Mouse (Mus musculus) liver, adult 2 months (tissue): Measurements from ENCODE around the gene Wipf2. TPM values are rescaled to one million over a fixed set of nuclear protein-coding genes. Genes with fewer than 3 reads are reported as not detected.
A peak's percentile ranks its signal among the peaks of the same experiment; 100 is the strongest.

Experiments used
- DNase-seq: peaks from one replicate; pipeline ENCODE4 v3.0.0-alpha.2; 2011; ENCODE audit warnings: low read depth, low spot score; ENCODE audit errors: extremely low read depth
- H3K27ac ChIP-seq: fragments of 200-500 bp; replicated peaks from 2 replicates; pipeline ENCODE4 v1.5.1; 2012; ENCODE audit warnings: low read depth, mild to moderate bottlenecking, control low read depth, inconsistent platforms, low read length; ENCODE audit not compliant: insufficient read depth
- H3K27me3 ChIP-seq: fragments of 200-500 bp; 2 replicates; pipeline ENCODE4 v1.6.1; 2012; ENCODE audit warnings: mild to moderate bottlenecking, moderate library complexity, low read length, inconsistent platforms; ENCODE audit not compliant: control insufficient read depth, insufficient read depth
- H3K36me3 ChIP-seq: fragments of 200-500 bp; 2 replicates; pipeline ENCODE4 v1.6.1; 2012; ENCODE audit warnings: low read length, inconsistent platforms; ENCODE audit not compliant: control insufficient read depth, insufficient read depth
- H3K4me1 ChIP-seq: fragments of 200-500 bp; 2 replicates; pipeline ENCODE4 v1.6.1; 2011; ENCODE audit warnings: low read length; ENCODE audit not compliant: control insufficient read depth, insufficient read depth
- H3K4me3 ChIP-seq: fragments of 200-500 bp; 2 replicates; pipeline ENCODE4 v1.5.1; 2011; ENCODE audit warnings: low read depth, mild to moderate bottlenecking, control low read depth, low read length, moderate library complexity; ENCODE audit not compliant: insufficient read depth
- H3K79me2 ChIP-seq: fragments of 200-500 bp; 2 replicates; pipeline ENCODE4 v1.6.1; 2012; ENCODE audit warnings: inconsistent platforms, mild to moderate bottlenecking, low read length, moderate library complexity; ENCODE audit not compliant: control insufficient read depth, insufficient read depth
- H3K9ac ChIP-seq: fragments of 200-500 bp; 2 replicates; pipeline ENCODE4 v1.6.1; 2012; ENCODE audit warnings: low read depth, mild to moderate bottlenecking, control low read depth, inconsistent platforms, low read length
- CTCF ChIP-seq: fragments of 200-500 bp; IDR thresholded peaks from 2 replicates; pipeline ENCODE4 v1.5.1; 2011; ENCODE audit warnings: low read depth, low read length, control low read depth
- POLR2A ChIP-seq: fragments of 200-500 bp; IDR thresholded peaks from 2 replicates; pipeline ENCODE4 v1.6.1; 2011; ENCODE audit warnings: low read length, control low read depth; ENCODE audit not compliant: insufficient read depth; ENCODE audit errors: extremely low read depth
- WGBS: fragments of 180-500 bp; shearing (Covaris S2); methylation state at CpG from one replicate; pipeline ENCODE4 v1.1.7; 2018; 5-methylcytosine and 5-hydroxymethylcytosine counted together
- polyA plus RNA-seq: library from polyadenylated mRNA; depleted of rRNA; stranded (reverse); fragments of >200 nt; gene quantifications from 2 replicates; pipeline ENCODE4 v1.2.3, GENCODE M21; 2012
- total RNA-seq: library from RNA; depleted of rRNA; stranded (reverse); fragments of >200 nt; gene quantifications from 2 replicates; pipeline ENCODE4 v1.2.3, GENCODE M21; 2014

The Wipf2 gene
- total and polyA plus RNA-seq, 2 experiments, result 1.5 to 3.1 TPM

GRCm38 (mm10) chr11:98829091-98829775 is 34.2 kb upstream of the Wipf2 start:
- Histone ChIP-seq H3K79me2 (no peaks in the 10 kb centered on the region), H3K36me3 (peaks cover 64% of the 10 kb centered on the region), H3K9ac (no peak overlapping the region), H3K27ac (no peak overlapping the region), H3K4me1 (no peaks in the 10 kb centered on the region), H3K4me3 (no peak overlapping the region), H3K27me3 (no peaks in the 10 kb centered on the region)
- TF ChIP-seq POLR2A, result no peak
- TF ChIP-seq CTCF, result peak; percentile 65
- 66% methylated on average over 12 of the region's 12 CpGs for WGBS
- DNase-seq, result peak; percentile 26

GRCm38 (mm10) chr11:98829875-98830274 is 33.6 kb upstream of the Wipf2 start:
- no peak for TF ChIP-seq CTCF
- no peak for TF ChIP-seq POLR2A
- H3K4me1 ChIP-seq, result no peaks in the 10 kb centered on the region
- WGBS, result 72% methylated on average over 4 of the region's 4 CpGs
- no peak overlapping the region for H3K9ac ChIP-seq
- H3K4me3 ChIP-seq, result no peak overlapping the region
- peaks cover 60% of the 10 kb centered on the region for H3K36me3 ChIP-seq
- H3K27ac ChIP-seq, result no peak overlapping the region
- H3K27me3 ChIP-seq, result no peaks in the 10 kb centered on the region
- H3K79me2 ChIP-seq, result no peaks in the 10 kb centered on the region
- DNase-seq, result no peak

GRCm38 (mm10) chr11:98835296-98835695 is 28.1 kb upstream of the Wipf2 start:
- Histone ChIP-seq H3K79me2 (no peaks in the 10 kb centered on the region), H3K4me1 (peaks cover 2% of the 10 kb centered on the region; the same call in 1 of the 2 replicates), H3K27ac (no peak overlapping the region), H3K4me3 (no peak overlapping the region), H3K36me3 (peaks cover 33% of the 10 kb centered on the region), H3K9ac (no peak overlapping the region), H3K27me3 (peaks cover 2% of the 10 kb centered on the region; the same call in 1 of the 2 replicates)
- no peak for DNase-seq
- WGBS, result 83% methylated on average over 5 of the region's 5 CpGs
- TF ChIP-seq POLR2A (no peak), CTCF (no peak)

GRCm38 (mm10) chr11:98835725-98836124 is 27.7 kb upstream of the Wipf2 start:
- WGBS, result 62% methylated on average over 3 of the region's 3 CpGs
- H3K27me3 ChIP-seq, result peaks cover 2% of the 10 kb centered on the region; the same call in 1 of the 2 replicates
- no peak overlapping the region for H3K4me3 ChIP-seq
- no peaks in the 10 kb centered on the region for H3K79me2 ChIP-seq
- H3K27ac ChIP-seq, result no peak overlapping the region
- TF ChIP-seq POLR2A, result no peak
- TF ChIP-seq CTCF, result no peak
- no peak overlapping the region for H3K9ac ChIP-seq
- no peak for DNase-seq
- peaks cover 2% of the 10 kb centered on the region; the same call in 1 of the 2 replicates for H3K4me1 ChIP-seq
- H3K36me3 ChIP-seq, result peaks cover 32% of the 10 kb centered on the region

GRCm38 (mm10) chr11:98836128-98836527 is 27.3 kb upstream of the Wipf2 start:
- DNase-seq, result no peak
- H3K36me3 ChIP-seq, result peaks cover 29% of the 10 kb centered on the region
- H3K4me3 ChIP-seq, result no peak overlapping the region
- peaks cover 2% of the 10 kb centered on the region; the same call in 1 of the 2 replicates for H3K4me1 ChIP-seq
- H3K27me3 ChIP-seq, result peaks cover 2% of the 10 kb centered on the region; the same call in 1 of the 2 replicates
- H3K79me2 ChIP-seq, result no peaks in the 10 kb centered on the region
- no peak overlapping the region for H3K9ac ChIP-seq
- H3K27ac ChIP-seq, result no peak overlapping the region
- 33% methylated on average over 7 of the region's 7 CpGs for WGBS
- TF ChIP-seq CTCF, result no peak
- TF ChIP-seq POLR2A, result no peak

- peak; percentile 50 for DNase-seq
- 1% methylated on average over 39 of the region's 48 CpGs for WGBS
- Histone ChIP-seq H3K79me2 (no peaks in the 10 kb centered on the region), H3K27me3 (peaks cover 2% of the 10 kb centered on the region; the same call in 1 of the 2 replicates), H3K27ac (no peak within 1 kb of the TSS), H3K36me3 (peaks cover 23% of the 10 kb centered on the region), H3K9ac (peak within 1 kb of the TSS; percentile 98), H3K4me1 (peaks cover 2% of the 10 kb centered on the region; the same call in 1 of the 2 replicates), H3K4me3 (peak within 1 kb of the TSS; percentile 92)
- TF ChIP-seq CTCF (no peak), POLR2A (no peak)
Measured at GRCm38 (mm10) chr11:98836651-98837141, 26.7 kb upstream of the Wipf2 start, which contains the start of gene Rapgefl1. Rapgefl1 (plus strand) TSS chr11:98836785.
